Mouse (Mus musculus) inflammation-experienced regulatory T-cells, adult 16 weeks (primary cell): Measurements from ENCODE around the gene Vmn2r81. TPM values are rescaled to one million over a fixed set of nuclear protein-coding genes. Genes with fewer than 3 reads are reported as not detected.

Experiments used
- polyA plus RNA-seq: library from polyadenylated mRNA; unstranded; fragments of 100-300 nt; shearing (Covaris generic); gene quantifications from one replicate; pipeline ENCODE4 v1.2.1, GENCODE M21; 2017

Vmn2r81 gene
- not detected for polyA plus RNA-seq

GRCm38 (mm10) chr10:79247392-79247791 lies at the start of gene Vmn2r81:
Gene Vmn2r81, plus strand, starts transcription at chr10:79247692.

Other genes starting within 250 kb of the Vmn2r81 start
- gene Olfr1351, start 235.2 kb upstream of the Vmn2r81 start, polyA plus RNA-seq, result not detected
- not detected for gene Olfr57, start 219.0 kb upstream of the Vmn2r81 start, polyA plus RNA-seq
- gene 2610008E11Rik, start 150.1 kb upstream of the Vmn2r81 start, polyA plus RNA-seq, result 35.6 TPM
- gene Vmn2r80, start 98.9 kb upstream of the Vmn2r81 start, polyA plus RNA-seq, result not detected
- not detected for gene Vmn2r82, start 108.8 kb downstream of the Vmn2r81 start, polyA plus RNA-seq
- gene Vmn2r83, start 221.0 kb downstream of the Vmn2r81 start, polyA plus RNA-seq, result not detected